In the genomic region with DNA sequence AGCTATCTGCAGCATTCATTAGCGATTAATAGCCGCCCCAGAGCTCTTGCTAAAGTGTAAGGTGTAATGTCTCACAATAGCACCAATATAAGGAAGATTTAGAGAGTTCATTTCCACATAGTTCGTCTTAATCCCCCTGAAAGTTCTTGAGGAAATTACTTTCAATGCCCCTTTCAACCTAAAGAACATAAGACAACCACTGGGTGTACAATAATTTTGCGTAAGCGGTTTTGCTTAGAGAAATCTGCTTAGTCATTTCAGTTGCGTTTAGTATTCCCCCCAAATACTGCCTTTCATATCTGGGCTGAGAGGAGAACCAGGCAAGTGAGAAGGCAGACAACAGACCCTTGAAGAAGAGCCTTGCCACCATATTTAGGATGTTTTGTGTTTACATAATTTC, we compare ENCODE assay signal across 8 mouse cellular contexts. TPM values are rescaled to one million over a fixed set of nuclear protein-coding genes. Genes with fewer than 3 reads are reported as not detected.
DNase-seq lines count a peak whose midpoint lies in the region; ATAC-seq and TF ChIP-seq lines count a peak whose summit lies in the region.

No protein-coding gene starts in this region.

- no peak; the same call in 1 of the 2 replicates for ATAC-seq in liver, embryonic 12.5 days

- H3K27ac ChIP-seq in cerebellum, adult 2 months (ENCODE audit: insufficient read depth, low read length), result peak overlapping the region; percentile 95
- peak overlapping the region; percentile 100 for H3K27ac ChIP-seq in liver, embryonic 12.5 days

- H3K4me2 ChIP-seq in liver, embryonic 12.5 days, result peak overlapping the region; percentile 92

- no peak for TF ChIP-seq POLR2A in cerebellum, adult 2 months (IDR thresholded peaks at IDR 0.05; ENCODE audit: borderline replicate concordance, insufficient read depth, low read length)

- no peak for TF ChIP-seq CTCF in cerebellum, adult 2 months (IDR thresholded peaks at IDR 0.05; ENCODE audit: borderline replicate concordance, insufficient read depth, low read depth, low read length)

- WGBS in cerebellum, adult 2 months, result 24% methylated on average over 6 of the region's 6 CpGs
- WGBS in liver, embryonic 12.5 days (ENCODE audit: insufficient replicate concordance), result 7% methylated on average over 6 of the region's 6 CpGs

- no peak for DNase-seq in cerebellum, adult 2 months
- no peak for DNase-seq in cerebellum, adult 9-11 months
- peak; percentile 15 for DNase-seq in thymus, postnatal 0 days (ENCODE audit: low spot score)
- DNase-seq in thymus, postnatal 4 days, result no peak
- DNase-seq in adipocyte (ENCODE audit: low spot score), result no peak
- DNase-seq in right cerebral cortex, postnatal 14 days, result no peak
- DNase-seq in gastrocnemius, adult 18-20 months (ENCODE audit: low spot score), result no peak

- peaks cover 17% of the 10 kb centered on the region for H3K36me3 ChIP-seq in liver, embryonic 12.5 days

- H3K4me3 ChIP-seq in cerebellum, adult 2 months (replicated peaks; ENCODE audit: insufficient read depth, low read depth, low read length), result peak overlapping the region; percentile 89
- peak overlapping the region; percentile 100 for H3K4me3 ChIP-seq in liver, embryonic 12.5 days

- H3K27me3 ChIP-seq in cerebellum, adult 2 months (ENCODE audit: control insufficient read depth, insufficient read depth, low read length), result no peaks in the 10 kb centered on the region
- no peaks in the 10 kb centered on the region for H3K27me3 ChIP-seq in liver, embryonic 12.5 days (replicated peaks)

- no peaks in the 10 kb centered on the region; the same call in 1 of the 2 replicates for H3K4me1 ChIP-seq in cerebellum, adult 2 months (ENCODE audit: control insufficient read depth, insufficient read depth, low read length)
- peaks cover 55% of the 10 kb centered on the region for H3K4me1 ChIP-seq in liver, embryonic 12.5 days

- H3K9ac ChIP-seq in liver, embryonic 12.5 days, result peak overlapping the region; percentile 99

- 0 out of 2 replicates have a peak, but pooled peaks cover 3% of the 10 kb centered on the region for H3K9me3 ChIP-seq in liver, embryonic 12.5 days (replicated peaks)

RNA-seq across cellular contexts. Expression of a gene that starts 1.2 kb away (rescaled TPM):
- polyA plus RNA-seq in cerebellum, adult 2 months (2012; rRNA removed), result 414 and 465 TPM in 2 replicates
- 70.3 and 73.7 TPM in 2 replicates for polyA plus RNA-seq in thymus, postnatal 0 days (2015; fragmentation: Nextera tagmentation; extraction: Ambion mirVana)
- polyA plus RNA-seq in liver, embryonic 12.5 days (2016; fragmentation: Nextera tagmentation; extraction: Ambion mirVana), result 133 and 135 TPM in 2 replicates
- 100 to 1,000 TPM; 123 to 132 TPM for total RNA-seq in gastrocnemius, adult 18-20 months (2021)

RNA-seq across cellular contexts. Expression of a gene that starts 49.0 kb away (rescaled TPM):
- 12.4 and 13.2 TPM in 2 replicates for polyA plus RNA-seq in cerebellum, adult 2 months (2012; rRNA removed)
- 20.2 and 20.3 TPM in 2 replicates for polyA plus RNA-seq in thymus, postnatal 0 days (2015; fragmentation: Nextera tagmentation; extraction: Ambion mirVana)
- polyA plus RNA-seq in liver, embryonic 12.5 days (2016; fragmentation: Nextera tagmentation; extraction: Ambion mirVana), result 10.0 TPM in 2 replicates
- total RNA-seq in gastrocnemius, adult 18-20 months (2021), result 10 to 100 TPM; 12.4 to 13.6 TPM
